Mouse (Mus musculus) T-cell, adult 2 months (primary cell): ENCODE measurements at regions not wholly inside any gene's neighbourhood (a gene's known extent, or its start where the extent isn't known, plus 50 kb on each side); places are given as distances from the start of the nearest gene placed in this dataset.

Source experiments
- DNase-seq: peaks from one replicate; pipeline ENCODE4 v3.0.0; 2022; ENCODE audit warnings: low spot score

GRCm38 (mm10) chr7:37093721-37094120 is 395.8 kb downstream of the Tshz3 start:
- DNase-seq = no peak

GRCm38 (mm10) chr7:37095839-37096238 is 397.9 kb downstream of the Tshz3 start:
- DNase-seq = no peak

GRCm38 (mm10) chr7:37096291-37096690 is 398.4 kb downstream of the Tshz3 start:
- DNase-seq = no peak

GRCm38 (mm10) chr7:37098950-37099349 is 401.0 kb downstream of the Tshz3 start:
- DNase-seq = no peak

GRCm38 (mm10) chr7:37104671-37105070 is 406.8 kb downstream of the Tshz3 start:
- DNase-seq = no peak

- no peak for DNase-seq
These were observed 413.2 kb downstream of the Tshz3 start for GRCm38 (mm10) chr7:37111071-37111470.

GRCm38 (mm10) chr7:37120776-37121175 is 422.9 kb downstream of the Tshz3 start:
- no peak for DNase-seq

- DNase-seq = no peak
These were observed 442.3 kb downstream of the Tshz3 start for GRCm38 (mm10) chr7:37140191-37140590.

- no peak for DNase-seq
These were observed 444.9 kb downstream of the Tshz3 start for GRCm38 (mm10) chr7:37142780-37143179.

- no peak for DNase-seq
These were observed 446.4 kb downstream of the Tshz3 start for GRCm38 (mm10) chr7:37144303-37144702.

- no peak for DNase-seq
These were observed 451.8 kb downstream of the Tshz3 start for GRCm38 (mm10) chr7:37149711-37150110.

GRCm38 (mm10) chr7:37159801-37160200 is 461.9 kb downstream of the Tshz3 start:
- DNase-seq = no peak

- DNase-seq = no peak
These were observed 471.0 kb downstream of the Tshz3 start for GRCm38 (mm10) chr7:37168883-37169282.

GRCm38 (mm10) chr7:37175746-37176145 is 477.8 kb downstream of the Tshz3 start:
- DNase-seq = no peak

- DNase-seq = no peak
These were observed 480.3 kb downstream of the Tshz3 start for GRCm38 (mm10) chr7:37178256-37178655.

GRCm38 (mm10) chr7:37179907-37180306 is 482.0 kb downstream of the Tshz3 start:
- DNase-seq = no peak

- DNase-seq = no peak
These were observed 482.5 kb downstream of the Tshz3 start for GRCm38 (mm10) chr7:37180416-37180815.

GRCm38 (mm10) chr7:37181109-37181508 is 483.2 kb downstream of the Tshz3 start:
- DNase-seq = no peak

GRCm38 (mm10) chr7:37192536-37192935 is 494.6 kb downstream of the Tshz3 start:
- DNase-seq = no peak

- no peak for DNase-seq
These were observed 506.9 kb downstream of the Tshz3 start for GRCm38 (mm10) chr7:37204800-37205199.

GRCm38 (mm10) chr7:37208305-37208704 is 510.4 kb downstream of the Tshz3 start:
- no peak for DNase-seq

- no peak for DNase-seq
These were observed 515.8 kb downstream of the Tshz3 start for GRCm38 (mm10) chr7:37213751-37214181.

GRCm38 (mm10) chr7:37215498-37215897 is 517.6 kb downstream of the Tshz3 start:
- DNase-seq = no peak

GRCm38 (mm10) chr7:37220476-37220875 is 522.6 kb downstream of the Tshz3 start:
- no peak for DNase-seq

GRCm38 (mm10) chr7:37226423-37226822 is 528.5 kb downstream of the Tshz3 start:
- DNase-seq = no peak
